ENCODE assay signal across 9 mouse cellular contexts in genomic region chr10:19708277-19709070, GRCm38 (mm10). TPM values are rescaled to one million over a fixed set of nuclear protein-coding genes. Genes with fewer than 3 reads are reported as not detected.
A peak's percentile ranks its signal among the peaks of the same experiment; 100 is the strongest.
DNase-seq lines count a peak whose midpoint lies in the region; ATAC-seq and TF ChIP-seq lines count a peak whose summit lies in the region.
"Had no signal": no experiment of that assay in that cellular context is flagged by ENCODE, and none has a peak within 500 bp of the region (broad histone marks: within the 10 kb centered on the region; RNA-seq: fewer than 3 reads in every experiment).

No protein-coding gene starts in this region.

- intact Hi-C loops in gastrocnemius, postnatal 14 days (cut with DNase I; ENCODE audit: low total_unique reads): no loop called here

- no peak overlapping the region for H3K9ac ChIP-seq in liver, postnatal 0 days (replicated peaks)

- H3K9me3 ChIP-seq in liver, postnatal 0 days (ENCODE audit: low read length): no peaks in the 10 kb centered on the region

- peak; percentile 21 for DNase-seq in gastrocnemius, postnatal 14 days
- no peak for DNase-seq in gastrocnemius, adult 8-10 months (ENCODE audit: low spot score in 2 of 2)
- peak; percentile 9 to 48 for DNase-seq in spleen, postnatal 36 days (ENCODE audit: low spot score in 2 of 2)
- DNase-seq in spleen, postnatal 4 days (ENCODE audit: low spot score in 2 of 2): no peak
- DNase-seq in liver, postnatal 0 days: peak; percentile 60
- DNase-seq in thymus, postnatal 36 days: peak; percentile 49 to 51
- DNase-seq in frontal cortex, adult 2 months (ENCODE audit: extremely low spot score in 1 of 2, low spot score in 1 of 2): no peak

- 0 out of 2 replicates have a peak, but pooled peaks have one; percentile 47 for ATAC-seq in common myeloid progenitor, adult 5-6 weeks (replicated peaks; ENCODE audit: low read depth, poor library complexity, severe bottlenecking)
- ATAC-seq in liver, postnatal 0 days: no peak

- no peaks in the 10 kb centered on the region for H3K36me3 ChIP-seq in liver, postnatal 0 days (replicated peaks; ENCODE audit: insufficient read depth, low read length)

- WGBS in liver, postnatal 0 days (ENCODE audit: insufficient replicate concordance): 55% methylated on average over 12 of the region's 12 CpGs

- H3K27me3 ChIP-seq in liver, postnatal 0 days (ENCODE audit: insufficient read depth, low read length): peaks cover 7% of the 10 kb centered on the region; the same call in 1 of the 2 replicates

- H3K4me2 ChIP-seq in liver, postnatal 0 days (ENCODE audit: low read depth, low read length): no peak overlapping the region

- H3K27ac ChIP-seq in liver, postnatal 0 days (ENCODE audit: low read depth): no peak overlapping the region

- peaks cover 9% of the 10 kb centered on the region for H3K4me1 ChIP-seq in liver, postnatal 0 days (ENCODE audit: insufficient read depth)

- TF ChIP-seq CTCF in liver, postnatal 0 days (IDR thresholded peaks at IDR 0.05; ENCODE audit: low read depth): peak; percentile 72

- no peak for TF ChIP-seq EP300 in liver, postnatal 0 days (IDR thresholded peaks at IDR 0.05; ENCODE audit: low read depth)

- no peak overlapping the region for H3K4me3 ChIP-seq in liver, postnatal 0 days (ENCODE audit: low read depth, low read length)
- H3K4me3 ChIP-seq: myocyte had no signal

RNA-seq across cellular contexts. Expression of gene Il20ra, which starts 3.9 kb away (rescaled TPM):
- total RNA-seq in gastrocnemius, postnatal 14 days (2021): not detected
- total RNA-seq in gastrocnemius, adult 8-10 months (2022): under 1 TPM in 1 of 4 experiments, not detected in 3; 0.27 TPM
- total RNA-seq in common myeloid progenitor, adult 5-6 weeks (2017): 1.4 and 1.6 TPM in 2 replicates
- 0.08 and 0.13 TPM in 2 replicates for polyA plus RNA-seq in liver, postnatal 0 days (2015; fragmentation: Nextera tagmentation; extraction: Ambion mirVana)
- polyA plus RNA-seq in frontal cortex, adult 2 months (2012; rRNA removed): 2.1 and 2.3 TPM in 2 replicates
- polyA plus RNA-seq: myocyte had no signal

Comparison
In these comparisons a context has a peak if more than half of its experiments do, and no peak if none do; other contexts are left out.
1. DNase-seq: peak in gastrocnemius, postnatal 14 days (single experiment), spleen, postnatal 36 days (2 of 2), liver, postnatal 0 days (single experiment) and thymus, postnatal 36 days (2 of 2); none in gastrocnemius, adult 8-10 months (0 of 2), spleen, postnatal 4 days (0 of 2) and frontal cortex, adult 2 months (0 of 2).